Mouse (Mus musculus): Measurements from ENCODE around the gene Rnf207.

GRCm38 (mm10) chr4:152267748-152268369 is 50.9 kb downstream of the Rnf207 start:
- TF ChIP-seq CTCF (IDR thresholded peaks at IDR 0.05; ENCODE audit: control insufficient read depth, insufficient read depth, low read length) (no peak), POLR2A (IDR thresholded peaks at IDR 0.05; ENCODE audit: borderline replicate concordance, control insufficient read depth, low read depth, low read length) (no peak)

Data from bone marrow, adult 2 months (tissue).